Mouse (Mus musculus): ENCODE data around the gene Kcnd3.

Gene Kcnd3

GRCm38 (mm10) chr3:105590056-105590672 is 138.0 kb downstream of the Kcnd3 start:
- no peak for DNase-seq (ENCODE audit: low spot score)

- DNase-seq (ENCODE audit: low spot score), result no peak
Observed at GRCm38 (mm10) chr3:105591766-105592165, 139.6 kb downstream of the Kcnd3 start.

DNA sequence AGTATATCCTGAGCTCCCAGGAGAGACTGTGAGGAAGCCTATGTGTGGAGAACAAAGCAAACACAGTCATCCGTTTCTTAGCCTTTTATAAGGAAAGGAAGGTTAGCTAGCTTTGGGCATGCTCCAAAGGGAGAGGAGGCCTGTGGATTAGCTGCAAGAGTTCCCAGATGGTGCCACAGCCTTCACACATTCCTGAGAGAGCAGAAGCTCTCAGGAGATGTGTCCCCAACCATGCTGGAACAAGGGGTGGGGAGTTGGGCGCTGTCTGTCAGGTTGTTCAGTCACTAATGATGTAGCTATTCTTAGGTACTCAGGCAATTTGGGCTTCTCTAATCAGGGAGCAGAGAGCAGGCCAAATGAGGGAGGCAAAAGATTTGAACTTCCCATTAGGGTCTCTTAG is 140.1 kb downstream of the Kcnd3 start:
- DNase-seq (ENCODE audit: low spot score), result no peak

GRCm38 (mm10) chr3:105600483-105600882 is 148.4 kb downstream of the Kcnd3 start:
- no peak for DNase-seq (ENCODE audit: low spot score)

DNA sequence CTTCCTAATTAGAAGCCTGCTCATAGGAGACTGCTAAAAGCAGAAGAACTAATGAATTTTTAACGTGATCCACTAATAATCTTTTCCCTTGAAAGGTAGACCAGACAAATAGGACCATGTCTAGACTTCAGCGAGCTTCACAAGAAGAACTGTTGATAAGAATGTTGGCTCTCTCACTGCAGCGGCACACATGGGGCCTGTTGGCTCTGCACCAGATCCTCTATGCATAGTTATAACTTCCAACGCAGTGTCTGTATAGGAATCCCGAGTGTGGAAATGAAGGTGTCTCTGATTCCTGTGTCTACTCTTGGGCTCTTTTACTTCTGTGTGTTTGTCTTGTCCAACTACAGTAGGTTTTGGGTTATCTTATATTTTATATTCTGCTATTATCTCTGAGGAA is 150.8 kb downstream of the Kcnd3 start:
- no peak for DNase-seq (ENCODE audit: low spot score)

- DNase-seq (ENCODE audit: low spot score), result no peak
Observed at GRCm38 (mm10) chr3:105605726-105606125, 153.6 kb downstream of the Kcnd3 start.

DNA sequence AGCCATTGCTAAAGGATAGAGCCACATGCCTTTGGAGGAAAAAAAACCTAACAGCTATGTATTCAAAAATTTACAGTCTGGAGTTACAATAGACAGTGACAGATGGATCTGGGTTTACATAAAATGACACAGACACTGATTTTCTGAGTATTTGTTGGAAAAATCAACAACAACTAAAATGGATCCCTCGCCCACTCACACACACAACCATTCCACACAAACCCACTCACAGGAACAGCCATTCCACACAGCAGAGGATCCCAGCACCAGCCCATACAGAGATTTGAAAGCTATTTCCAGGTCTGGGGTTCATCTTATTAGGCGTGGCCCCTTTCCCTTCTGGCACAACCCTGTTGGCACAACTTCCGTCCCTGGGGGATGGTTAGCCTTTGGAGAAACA is 156.7 kb downstream of the Kcnd3 start:
- DNase-seq (ENCODE audit: low spot score), result no peak

DNA sequence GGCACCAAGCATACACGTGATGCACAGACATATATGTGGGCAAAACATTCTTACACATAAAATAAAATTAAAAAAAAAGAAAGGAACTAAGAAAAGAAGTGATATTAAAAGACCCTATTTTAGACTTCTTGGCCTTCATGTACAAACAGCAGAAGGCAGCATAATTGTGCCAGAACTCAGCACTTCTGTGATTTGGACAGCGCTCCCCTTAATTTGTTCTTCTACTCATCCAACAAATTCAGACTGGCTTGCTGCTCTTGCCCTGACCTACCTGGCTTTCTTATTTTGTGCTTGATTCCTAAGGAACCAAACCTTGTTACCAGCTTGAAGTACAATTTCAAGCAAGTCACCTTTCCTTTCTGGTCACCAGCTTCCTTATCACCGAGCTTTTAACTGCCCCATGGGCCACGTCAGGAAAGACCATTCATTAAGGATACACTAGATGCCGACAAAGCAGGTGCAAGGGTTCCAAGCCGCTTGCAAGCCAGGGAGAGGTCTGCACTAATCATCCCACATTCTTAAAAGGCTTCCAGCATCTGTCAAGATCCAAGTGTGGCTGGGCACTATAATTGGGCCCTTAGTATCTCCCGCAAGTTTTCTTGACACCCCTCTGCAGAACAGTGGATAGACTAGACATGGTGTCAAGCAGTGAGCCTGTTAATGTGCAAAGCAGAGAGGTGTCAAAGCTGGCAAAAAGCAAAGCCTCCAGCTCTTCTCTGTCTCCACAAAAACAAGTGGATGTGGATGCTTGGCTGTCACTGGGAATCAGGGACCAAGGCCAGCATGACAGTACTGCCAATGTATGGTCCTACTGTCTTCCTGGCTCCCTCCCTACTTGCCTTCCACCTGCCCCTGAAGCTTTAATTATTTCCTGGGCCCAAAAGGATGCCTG is 159.6 kb downstream of the Kcnd3 start:
- no peak for DNase-seq (ENCODE audit: low spot score)

DNA sequence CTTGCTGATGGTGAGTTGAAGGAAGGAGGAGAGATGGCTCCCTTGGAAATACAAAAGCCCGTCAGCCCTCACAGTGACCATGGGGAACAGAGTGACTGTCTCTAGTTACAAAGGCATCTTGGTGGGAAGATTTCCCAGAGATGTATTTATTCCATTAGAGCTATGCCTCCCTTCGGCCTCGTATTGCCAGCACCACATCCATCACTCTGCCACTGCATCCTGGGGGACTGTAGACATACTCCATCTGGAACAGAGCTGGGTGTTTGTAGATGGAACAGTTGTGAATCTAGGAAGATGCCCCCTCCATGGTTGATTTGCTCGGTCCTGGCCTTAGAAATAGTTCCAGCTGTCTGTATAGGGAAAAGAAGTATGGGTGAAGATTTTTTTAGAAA is 160.3 kb downstream of the Kcnd3 start:
- no peak for DNase-seq (ENCODE audit: low spot score)

GRCm38 (mm10) chr3:105616861-105617743 is 165.0 kb downstream of the Kcnd3 start:
- no peak for DNase-seq (ENCODE audit: low spot score)

DNA sequence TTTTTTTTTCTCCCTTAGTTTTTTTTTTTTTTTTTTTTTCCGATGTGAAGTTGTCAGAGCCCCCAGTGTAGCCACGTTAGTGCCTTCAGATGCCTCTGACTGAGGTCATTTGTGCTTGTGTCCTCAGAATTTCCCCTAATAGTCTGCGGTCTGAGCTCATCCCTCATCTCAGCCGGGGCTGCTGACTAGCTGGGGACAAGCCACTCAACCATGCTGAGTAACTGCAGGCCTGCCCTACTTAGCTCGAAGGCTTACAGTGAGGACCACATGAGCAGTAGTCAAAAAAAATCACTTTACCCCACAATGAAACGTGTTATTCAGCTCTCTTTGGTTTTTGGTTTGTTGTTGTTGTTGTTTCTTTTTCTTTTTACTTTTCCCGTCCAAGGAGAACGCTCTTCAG is 169.0 kb downstream of the Kcnd3 start:
- DNase-seq (ENCODE audit: low spot score), result no peak

DNA sequence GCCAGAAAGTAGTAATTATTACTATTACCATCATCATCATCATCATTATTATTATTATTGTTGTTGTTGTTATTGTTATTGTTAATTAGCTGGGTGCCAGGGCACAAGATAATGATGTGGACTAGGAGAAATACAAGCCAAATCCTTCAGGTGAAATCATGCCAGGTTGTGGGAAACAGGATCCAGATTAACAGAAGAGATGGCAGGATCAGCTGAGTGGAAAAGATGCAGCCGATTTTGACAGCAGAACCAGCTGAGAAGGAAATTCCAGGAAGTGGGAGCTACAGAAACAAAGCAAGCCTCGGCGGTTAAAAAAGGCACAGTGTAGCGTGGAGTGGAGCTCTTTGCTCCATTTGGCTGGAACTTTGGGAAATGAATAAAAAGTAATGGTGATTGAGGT is 171.0 kb downstream of the Kcnd3 start:
- DNase-seq (ENCODE audit: low spot score), result no peak

GRCm38 (mm10) chr3:105625961-105626360 is 173.8 kb downstream of the Kcnd3 start:
- no peak for DNase-seq (ENCODE audit: low spot score)

GRCm38 (mm10) chr3:105627258-105627657 is 175.1 kb downstream of the Kcnd3 start:
- no peak for DNase-seq (ENCODE audit: low spot score)

GRCm38 (mm10) chr3:105632296-105632695 is 180.2 kb downstream of the Kcnd3 start:
- no peak for DNase-seq (ENCODE audit: low spot score)

DNA sequence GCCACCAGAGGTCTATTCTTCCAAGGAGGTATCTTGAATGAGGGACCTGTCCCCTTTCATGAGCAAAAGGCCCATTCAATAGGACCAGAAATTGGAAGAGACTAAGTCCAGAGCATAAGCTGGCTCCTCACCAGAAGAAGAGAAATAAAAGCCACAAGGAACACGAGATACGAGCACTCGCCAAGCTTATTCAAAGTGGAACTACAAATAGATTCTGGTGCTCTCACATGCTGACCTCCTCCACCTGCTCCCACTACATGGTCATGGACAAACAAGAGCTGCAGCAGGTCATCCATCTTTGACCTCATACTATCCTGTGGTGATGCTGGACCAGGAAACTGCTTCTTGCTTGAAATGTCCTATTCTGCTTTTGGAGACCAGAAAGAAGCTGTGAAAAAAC is 180.9 kb downstream of the Kcnd3 start:
- no peak for DNase-seq (ENCODE audit: low spot score)

GRCm38 (mm10) chr3:105642186-105642585 is 190.1 kb downstream of the Kcnd3 start:
- DNase-seq (ENCODE audit: low spot score), result no peak

- no peak for DNase-seq (ENCODE audit: low spot score)
Observed at GRCm38 (mm10) chr3:105643566-105643965, 191.4 kb downstream of the Kcnd3 start.

GRCm38 (mm10) chr3:105648889-105649567 is 196.9 kb downstream of the Kcnd3 start:
- no peak for DNase-seq (ENCODE audit: low spot score)

GRCm38 (mm10) chr3:105653544-105654380 is 201.6 kb downstream of the Kcnd3 start:
- DNase-seq (ENCODE audit: low spot score), result no peak

- DNase-seq (ENCODE audit: low spot score), result no peak
Observed at GRCm38 (mm10) chr3:105655031-105655585, 203.0 kb downstream of the Kcnd3 start.

Measured in spleen, adult 12 weeks (tissue).